Mouse (Mus musculus): ENCODE measurements at regions not wholly inside any gene's neighbourhood (a gene's known extent, or its start where the extent isn't known, plus 50 kb on each side); places are given as distances from the start of the nearest gene placed in this dataset.

- Histone ChIP-seq H3K4me2 (no peak overlapping the region), H3K27ac (no peak overlapping the region), H3K4me3 (no peak overlapping the region), H3K36me3 (replicated peaks) (no peaks in the 10 kb centered on the region), H3K9me3 (no peaks in the 10 kb centered on the region), H3K4me1 (no peaks in the 10 kb centered on the region), H3K27me3 (replicated peaks) (no peaks in the 10 kb centered on the region), H3K9ac (no peak overlapping the region)
- WGBS = 71% methylated on average over 11 of the region's 11 CpGs
- 0 out of 2 replicates have a peak, but pooled peaks have one; percentile 37 for ATAC-seq (replicated peaks)
These were observed 336.4 kb downstream of the Phf3 start for GRCm38 (mm10) chr1:30536989-30537975.

- 74% methylated on average over 3 of the region's 3 CpGs for WGBS
These were observed 356.4 kb downstream of the Phf3 start for GRCm38 (mm10) chr1:30517348-30517747.

GRCm38 (mm10) chr1:30515846-30516245, 357.9 kb downstream of the Phf3 start:
- 88% methylated on average over 6 of the region's 6 CpGs for WGBS
- no peak for ATAC-seq (replicated peaks)
- H3K4me2 ChIP-seq = no peak overlapping the region

More at GRCm38 (mm10) chr1:30517348-30517747, 356.4 kb downstream of the Phf3 start:
- no peak overlapping the region for H3K4me3 ChIP-seq
- H3K27ac ChIP-seq = no peak overlapping the region
- H3K36me3 ChIP-seq (replicated peaks) = no peaks in the 10 kb centered on the region
- no peaks in the 10 kb centered on the region for H3K4me1 ChIP-seq
- no peak for ATAC-seq (replicated peaks)
- no peak overlapping the region for H3K4me2 ChIP-seq
- no peaks in the 10 kb centered on the region for H3K27me3 ChIP-seq (replicated peaks)
- H3K9ac ChIP-seq = no peak overlapping the region
- H3K9me3 ChIP-seq = no peaks in the 10 kb centered on the region

GRCm38 (mm10) chr1:30503224-30503623, 370.5 kb downstream of the Phf3 start:
- Histone ChIP-seq H3K4me2 (no peak overlapping the region), H3K4me3 (no peak overlapping the region), H3K36me3 (replicated peaks) (no peaks in the 10 kb centered on the region), H3K4me1 (no peaks in the 10 kb centered on the region), H3K27me3 (replicated peaks) (no peaks in the 10 kb centered on the region), H3K27ac (no peak overlapping the region), H3K9me3 (no peaks in the 10 kb centered on the region), H3K9ac (no peak overlapping the region)
- WGBS = 19% methylated on average over 1 of the region's 1 CpGs
- peak; percentile 87; the same call in 1 of the 2 replicates for ATAC-seq (replicated peaks)

More at GRCm38 (mm10) chr1:30515846-30516245, 357.9 kb downstream of the Phf3 start:
- H3K9me3 ChIP-seq = no peaks in the 10 kb centered on the region
- H3K36me3 ChIP-seq (replicated peaks) = no peaks in the 10 kb centered on the region
- no peaks in the 10 kb centered on the region for H3K4me1 ChIP-seq
- H3K9ac ChIP-seq = no peak overlapping the region
- H3K27me3 ChIP-seq (replicated peaks) = no peaks in the 10 kb centered on the region
- no peak overlapping the region for H3K27ac ChIP-seq
- H3K4me3 ChIP-seq = no peak overlapping the region

- Histone ChIP-seq H3K9me3 (no peaks in the 10 kb centered on the region), H3K36me3 (replicated peaks) (no peaks in the 10 kb centered on the region), H3K27me3 (replicated peaks) (no peaks in the 10 kb centered on the region), H3K4me1 (no peaks in the 10 kb centered on the region), H3K4me2 (no peak overlapping the region), H3K27ac (no peak overlapping the region), H3K4me3 (no peak overlapping the region), H3K9ac (no peak overlapping the region)
- ATAC-seq (replicated peaks) = no peak
- WGBS = 94% methylated on average over 4 of the region's 4 CpGs
These were observed 413.3 kb downstream of the Phf3 start for GRCm38 (mm10) chr1:30460295-30460958.

GRCm38 (mm10) chr1:30437964-30438363, 435.8 kb downstream of the Phf3 start:
- Histone ChIP-seq H3K9ac (no peak overlapping the region), H3K4me3 (no peak overlapping the region), H3K4me2 (no peak overlapping the region), H3K27ac (no peak overlapping the region), H3K4me1 (no peaks in the 10 kb centered on the region), H3K36me3 (replicated peaks) (no peaks in the 10 kb centered on the region), H3K9me3 (no peaks in the 10 kb centered on the region), H3K27me3 (replicated peaks) (no peaks in the 10 kb centered on the region)
- WGBS = 68% methylated on average over 1 of the region's 1 CpGs
- ATAC-seq (replicated peaks) = no peak

- no peak overlapping the region for H3K9ac ChIP-seq
- no peak overlapping the region for H3K4me3 ChIP-seq
- no peak overlapping the region for H3K27ac ChIP-seq
- H3K36me3 ChIP-seq (replicated peaks) = no peaks in the 10 kb centered on the region
- H3K9me3 ChIP-seq = no peaks in the 10 kb centered on the region
- no peak for ATAC-seq (replicated peaks)
- H3K4me1 ChIP-seq = no peaks in the 10 kb centered on the region
- no peaks in the 10 kb centered on the region for H3K27me3 ChIP-seq (replicated peaks)
- H3K4me2 ChIP-seq = no peak overlapping the region
These were observed 457.1 kb downstream of the Phf3 start for GRCm38 (mm10) chr1:30416582-30416981.

GRCm38 (mm10) chr1:30414881-30415439, 458.8 kb downstream of the Phf3 start:
- ATAC-seq (replicated peaks) = no peak
- H3K9ac ChIP-seq = no peak overlapping the region
- WGBS = 32% methylated on average over 2 of the region's 2 CpGs
- H3K27me3 ChIP-seq (replicated peaks) = no peaks in the 10 kb centered on the region
- H3K4me1 ChIP-seq = no peaks in the 10 kb centered on the region
- H3K36me3 ChIP-seq (replicated peaks) = no peaks in the 10 kb centered on the region
- H3K9me3 ChIP-seq = no peaks in the 10 kb centered on the region
- H3K4me3 ChIP-seq = no peak overlapping the region
- H3K27ac ChIP-seq = no peak overlapping the region
- H3K4me2 ChIP-seq = no peak overlapping the region

All from midbrain, embryonic 15.5 days (tissue).